ENCODE assay signal across 19 mouse cellular contexts in genomic region chr19:57217161-57217560, GRCm38 (mm10).
A peak's percentile ranks its signal among the peaks of the same experiment; 100 is the strongest.
DNase-seq lines count a peak whose midpoint lies in the region; ATAC-seq lines count a peak whose summit lies in the region.
"Had no signal": no experiment of that assay in that cellular context is flagged by ENCODE, and none has a peak within 500 bp of the region (broad histone marks: within the 10 kb centered on the region; RNA-seq: fewer than 3 reads in every experiment).

No protein-coding gene starts in this region.

- intact Hi-C loops in gastrocnemius, postnatal 14 days (cut with DNase I; ENCODE audit: low total_unique reads), result no loop called here

- DNase-seq in cerebellum, adult 9-11 months, result peak; percentile 45
- DNase-seq in cerebellum, postnatal 25 days, result no peak
- DNase-seq in testis, postnatal 14 days (ENCODE audit: low spot score), result peak; percentile 46
- no peak for DNase-seq in testis, postnatal 10 days (ENCODE audit: low spot score)
- DNase-seq in lung, postnatal 10 days, result no peak
- no peak for DNase-seq in gastrocnemius, postnatal 14 days
- DNase-seq: adrenal gland, adult 8-10 months; adrenal gland, postnatal 14 days; adrenal gland, postnatal 36 days; cerebellum, adult 11-12 months; cerebellum, adult 9-10 months; cerebellum, postnatal 14 days; forebrain, postnatal 0 days had no signal

- peak; percentile 69; the same call in 1 of the 2 replicates for ATAC-seq in common myeloid progenitor, adult 5-6 weeks (replicated peaks; ENCODE audit: low read depth, poor library complexity, severe bottlenecking)
- ATAC-seq in megakaryocyte progenitor cell, adult 5-6 weeks (replicated peaks; ENCODE audit: poor library complexity), result peak; percentile 75
- ATAC-seq: activated CD4-positive, CD25-positive, alpha-beta regulatory T cell, adult 4 months; forebrain, embryonic 13.5 days; forebrain, embryonic 15.5 days; forebrain, postnatal 0 days; Patski had no signal

Comparison
In these comparisons a context has a peak if more than half of its experiments do, and no peak if none do; other contexts are left out.
1. DNase-seq: peak in cerebellum, adult 9-11 months (single experiment) and testis, postnatal 14 days (single experiment); none in cerebellum, postnatal 25 days (0 of 2), testis, postnatal 10 days (single experiment), lung, postnatal 10 days (single experiment) and gastrocnemius, postnatal 14 days (single experiment).